Mouse (Mus musculus) embryonic facial prominence, embryonic 13.5 days (tissue): Measurements from ENCODE around the gene Nav2. TPM values are rescaled to one million over a fixed set of nuclear protein-coding genes. Genes with fewer than 3 reads are reported as not detected.

Experiments
- ATAC-seq: fragments of 200-750 bp; cut with Nextera tagmentation; 2 replicates; pipeline ENCODE4 v1.8.0; 2017; ENCODE audit warnings: low read depth; ENCODE audit not compliant: insufficient number of reproducible peaks, insufficient read depth, low FRiP score, low TSS enrichment
- H3K27ac ChIP-seq: fragments of 300-500 bp; sonication (generic); 2 replicates; pipeline ENCODE4 v1.5.1; 2015; ENCODE audit warnings: moderate library complexity, mild to moderate bottlenecking, inconsistent platforms
- H3K27me3 ChIP-seq: fragments of 300-500 bp; sonication (generic); 2 replicates; pipeline ENCODE4 v1.6.1; 2015; ENCODE audit warnings: mild to moderate bottlenecking, inconsistent platforms
- H3K36me3 ChIP-seq: fragments of 300-500 bp; sonication (generic); 2 replicates; pipeline ENCODE4 v1.6.1; 2015; ENCODE audit warnings: mild to moderate bottlenecking, inconsistent platforms
- H3K4me1 ChIP-seq: fragments of 300-500 bp; sonication (generic); 2 replicates; pipeline ENCODE4 v1.6.1; 2015; ENCODE audit warnings: inconsistent platforms
- H3K4me2 ChIP-seq: fragments of 300-500 bp; sonication (generic); 2 replicates; pipeline ENCODE4 v1.6.1; 2015; ENCODE audit warnings: moderate library complexity, mild to moderate bottlenecking, inconsistent platforms
- H3K4me3 ChIP-seq: fragments of 300-500 bp; sonication (generic); 2 replicates; pipeline ENCODE4 v1.5.1; 2015; ENCODE audit warnings: mild to moderate bottlenecking, inconsistent platforms
- H3K9ac ChIP-seq: fragments of 300-500 bp; sonication (generic); 2 replicates; pipeline ENCODE4 v1.6.1; 2015; ENCODE audit warnings: mild to moderate bottlenecking, inconsistent platforms
- H3K9me3 ChIP-seq: fragments of 300-500 bp; sonication (generic); 2 replicates; pipeline ENCODE4 v1.6.1; 2016; ENCODE audit warnings: inconsistent platforms
- WGBS: fragments of 180-500 bp; shearing (Covaris S2); methylation state at CpG from one replicate; pipeline ENCODE4 v1.1.7; 2015; ENCODE audit warnings: mixed read lengths; 5-methylcytosine and 5-hydroxymethylcytosine counted together
- polyA plus RNA-seq: library from polyadenylated mRNA; unstranded; fragments of >200 nt; fragmentation: Nextera tagmentation; extraction: Ambion mirVana; gene quantifications from 2 replicates; pipeline ENCODE4 v1.2.1, GENCODE M21; 2015

Nav2 gene
- polyA plus RNA-seq, 1 experiment from 2014 or later = 22.1 TPM

GRCm38 (mm10) chr7:49507943-49508506, 599.5 kb downstream of the Nav2 start:
- no peak for ATAC-seq
- H3K27me3 ChIP-seq = no peaks in the 10 kb centered on the region
- no peak overlapping the region for H3K27ac ChIP-seq
- no peaks in the 10 kb centered on the region for H3K9me3 ChIP-seq
- WGBS = 76% methylated on average over 7 of the region's 7 CpGs
- H3K4me1 ChIP-seq = peaks cover 39% of the 10 kb centered on the region
- H3K4me2 ChIP-seq = no peak overlapping the region
- H3K36me3 ChIP-seq = no peaks in the 10 kb centered on the region
- H3K9ac ChIP-seq = no peak overlapping the region
- H3K4me3 ChIP-seq = no peak overlapping the region

GRCm38 (mm10) chr7:49511820-49512453, 603.4 kb downstream of the Nav2 start:
- no peak overlapping the region for H3K4me2 ChIP-seq

GRCm38 (mm10) chr7:49513763-49514437, 605.4 kb downstream of the Nav2 start:
- no peak overlapping the region for H3K4me2 ChIP-seq

More at GRCm38 (mm10) chr7:49511820-49512453, 603.4 kb downstream of the Nav2 start:
- 25% methylated on average over 7 of the region's 7 CpGs for WGBS
- peak; percentile 44; the same call in 1 of the 2 replicates for ATAC-seq
- no peak overlapping the region for H3K4me3 ChIP-seq
- H3K27ac ChIP-seq = peak overlapping the region; percentile 72
- no peaks in the 10 kb centered on the region for H3K27me3 ChIP-seq
- peaks cover 41% of the 10 kb centered on the region for H3K4me1 ChIP-seq
- H3K36me3 ChIP-seq = no peaks in the 10 kb centered on the region
- H3K9ac ChIP-seq = no peak overlapping the region
- no peaks in the 10 kb centered on the region for H3K9me3 ChIP-seq

GRCm38 (mm10) chr7:49515012-49515411, 606.5 kb downstream of the Nav2 start:
- Histone ChIP-seq H3K36me3 (no peaks in the 10 kb centered on the region), H3K4me2 (no peak overlapping the region), H3K4me1 (peaks cover 41% of the 10 kb centered on the region), H3K9ac (no peak overlapping the region), H3K27me3 (peaks cover 7% of the 10 kb centered on the region), H3K4me3 (no peak overlapping the region), H3K27ac (no peak overlapping the region), H3K9me3 (no peaks in the 10 kb centered on the region)
- WGBS = 85% methylated on average over 2 of the region's 2 CpGs
- ATAC-seq = no peak

More at GRCm38 (mm10) chr7:49513763-49514437, 605.4 kb downstream of the Nav2 start:
- peaks cover 5% of the 10 kb centered on the region for H3K27me3 ChIP-seq
- H3K4me3 ChIP-seq = no peak overlapping the region
- no peak overlapping the region for H3K9ac ChIP-seq
- peaks cover 41% of the 10 kb centered on the region for H3K4me1 ChIP-seq
- H3K27ac ChIP-seq = no peak overlapping the region
- no peak for ATAC-seq
- 72% methylated on average over 6 of the region's 6 CpGs for WGBS
- H3K9me3 ChIP-seq = no peaks in the 10 kb centered on the region
- H3K36me3 ChIP-seq = no peaks in the 10 kb centered on the region

- Histone ChIP-seq H3K27ac (no peak overlapping the region), H3K9ac (0 out of 2 replicates have a peak overlapping the region, but pooled peaks have one; percentile 6), H3K4me1 (peaks cover 51% of the 10 kb centered on the region), H3K4me3 (no peak overlapping the region), H3K36me3 (no peaks in the 10 kb centered on the region), H3K9me3 (no peaks in the 10 kb centered on the region), H3K4me2 (no peak overlapping the region), H3K27me3 (peaks cover 28% of the 10 kb centered on the region)
- WGBS = 43% methylated on average over 2 of the region's 2 CpGs
- no peak for ATAC-seq
Observed at GRCm38 (mm10) chr7:49520504-49520903, 612.0 kb downstream of the Nav2 start.

GRCm38 (mm10) chr7:49521349-49521748, 612.8 kb downstream of the Nav2 start:
- Histone ChIP-seq H3K4me3 (peak overlapping the region; percentile 45; the same call in 1 of the 2 replicates), H3K4me2 (peak overlapping the region; percentile 70), H3K9me3 (no peaks in the 10 kb centered on the region), H3K27me3 (peaks cover 28% of the 10 kb centered on the region), H3K36me3 (no peaks in the 10 kb centered on the region), H3K9ac (no peak overlapping the region), H3K4me1 (peaks cover 56% of the 10 kb centered on the region), H3K27ac (peak overlapping the region; percentile 7; the same call in 1 of the 2 replicates)
- 12% methylated on average over 4 of the region's 4 CpGs for WGBS
- ATAC-seq = no peak

- H3K4me3 ChIP-seq = peak overlapping the region; percentile 45
- peak overlapping the region; percentile 8; the same call in 1 of the 2 replicates for H3K27ac ChIP-seq
- H3K27me3 ChIP-seq = peaks cover 28% of the 10 kb centered on the region
- WGBS = 1% methylated on average over 9 of the region's 9 CpGs
- no peaks in the 10 kb centered on the region for H3K36me3 ChIP-seq
- H3K9me3 ChIP-seq = no peaks in the 10 kb centered on the region
- peak overlapping the region; percentile 70 for H3K4me2 ChIP-seq
- no peak overlapping the region for H3K9ac ChIP-seq
- no peak for ATAC-seq
- peaks cover 60% of the 10 kb centered on the region for H3K4me1 ChIP-seq
Observed at GRCm38 (mm10) chr7:49521976-49522375, 613.5 kb downstream of the Nav2 start.

- Histone ChIP-seq H3K36me3 (no peaks in the 10 kb centered on the region), H3K27me3 (peaks cover 28% of the 10 kb centered on the region), H3K9me3 (no peaks in the 10 kb centered on the region), H3K4me3 (peak overlapping the region; percentile 45), H3K4me2 (peak overlapping the region; percentile 70), H3K9ac (peak overlapping the region; percentile 59), H3K27ac (peak overlapping the region; percentile 8; the same call in 1 of the 2 replicates), H3K4me1 (peaks cover 64% of the 10 kb centered on the region)
- 1% methylated on average over 24 of the region's 24 CpGs for WGBS
- no peak for ATAC-seq
Observed at GRCm38 (mm10) chr7:49522411-49523114, 614.0 kb downstream of the Nav2 start.

- H3K36me3 ChIP-seq = no peaks in the 10 kb centered on the region
- H3K4me2 ChIP-seq = peak overlapping the region; percentile 70
- 0 out of 2 replicates have a peak overlapping the region, but pooled peaks have one; percentile 59 for H3K9ac ChIP-seq
- peaks cover 66% of the 10 kb centered on the region for H3K4me1 ChIP-seq
- no peaks in the 10 kb centered on the region for H3K9me3 ChIP-seq
- ATAC-seq = no peak
- peak overlapping the region; percentile 45 for H3K4me3 ChIP-seq
- 12% methylated on average over 4 of the region's 4 CpGs for WGBS
- H3K27me3 ChIP-seq = peaks cover 27% of the 10 kb centered on the region
- 0 out of 2 replicates have a peak overlapping the region, but pooled peaks have one; percentile 11 for H3K27ac ChIP-seq
Observed at GRCm38 (mm10) chr7:49523115-49523445, 614.6 kb downstream of the Nav2 start.

- 17% methylated on average over 5 of the region's 5 CpGs for WGBS
- H3K4me2 ChIP-seq = peak overlapping the region; percentile 70
- ATAC-seq = no peak
- H3K27ac ChIP-seq = peak overlapping the region; percentile 11; the same call in 1 of the 2 replicates
- peaks cover 71% of the 10 kb centered on the region for H3K4me1 ChIP-seq
- peak overlapping the region; percentile 45 for H3K4me3 ChIP-seq
- H3K36me3 ChIP-seq = no peaks in the 10 kb centered on the region
- peaks cover 24% of the 10 kb centered on the region for H3K27me3 ChIP-seq
- H3K9me3 ChIP-seq = no peaks in the 10 kb centered on the region
- 0 out of 2 replicates have a peak overlapping the region, but pooled peaks have one; percentile 32 for H3K9ac ChIP-seq
Observed at GRCm38 (mm10) chr7:49523729-49524128, 615.2 kb downstream of the Nav2 start.
